Mouse (Mus musculus): ENCODE measurements around the gene Gm7714. TPM values are rescaled to one million over a fixed set of nuclear protein-coding genes. Genes with fewer than 3 reads are reported as not detected.
"Not testable (repeated sequence)": the region's sequence is repeated elsewhere in the genome, so short reads cannot be mapped to it uniquely, and the experiment has no call there.

Gm7714 gene
- not detected for total RNA-seq (2021)
- long read RNA-seq, experiment 1, result 0 reads
- long read RNA-seq, experiment 2, result 0 reads

DNA sequence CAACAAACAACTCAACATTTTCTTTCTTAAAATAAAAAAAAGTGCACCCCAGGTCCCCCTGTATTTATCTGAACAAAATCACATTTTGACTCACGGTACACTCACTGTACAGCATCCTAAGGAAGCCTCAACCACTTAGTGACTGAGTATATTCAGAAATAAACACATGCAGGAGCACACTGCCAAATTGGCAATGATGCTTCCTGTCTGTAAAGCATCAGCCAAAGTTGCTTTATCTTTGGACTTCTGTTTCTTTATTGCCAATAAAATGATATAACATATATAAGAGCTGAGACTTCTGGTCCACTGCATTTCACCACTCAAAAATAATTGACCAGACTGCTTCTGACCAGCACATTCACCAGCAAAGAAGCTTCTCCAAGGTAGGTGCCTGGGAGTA is at the start of gene Gm7714:
Gene Gm7714, plus strand, starts transcription at position 301 of the 400 bp plus-strand sequence.
- no peak for TF ChIP-seq CTCF (IDR thresholded peaks at IDR 0.05)
- DNase-seq (ENCODE audit: extremely low spot score in 1 of 2, low spot score in 2 of 2), result no peak
- H3K4me3 ChIP-seq, result no peak within 1 kb of the TSS
- no peak within 1 kb of the TSS for H3K27ac ChIP-seq
- intact Hi-C loops (cut with DNase I), result no loop called here

DNA sequence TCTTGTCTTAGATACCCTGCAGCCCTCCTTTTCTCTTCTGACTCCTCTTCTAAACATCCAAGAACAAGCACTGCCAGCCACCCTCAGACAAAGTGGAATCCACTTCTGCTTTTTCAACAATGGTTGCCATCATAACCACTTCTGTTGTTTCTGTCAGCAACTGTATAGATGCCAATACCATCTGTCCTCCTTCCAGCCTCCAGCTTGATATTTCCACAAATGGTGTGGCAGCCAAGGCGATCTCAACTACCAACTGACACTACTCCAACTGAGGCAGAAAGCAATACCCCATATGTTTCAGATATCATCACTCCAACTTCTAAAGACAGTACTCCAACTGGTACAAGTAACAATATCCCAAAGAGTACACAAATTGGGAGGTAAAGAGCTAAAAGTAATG is 12.2 kb upstream of the Gm7714 start:
- TF ChIP-seq CTCF (IDR thresholded peaks at IDR 0.05), result no peak
- Histone ChIP-seq H3K4me3 (no peak overlapping the region), H3K27ac (no peak overlapping the region)
- no peak for DNase-seq (ENCODE audit: extremely low spot score in 1 of 2, low spot score in 2 of 2)
- intact Hi-C loops (cut with DNase I), result no loop called here

DNA sequence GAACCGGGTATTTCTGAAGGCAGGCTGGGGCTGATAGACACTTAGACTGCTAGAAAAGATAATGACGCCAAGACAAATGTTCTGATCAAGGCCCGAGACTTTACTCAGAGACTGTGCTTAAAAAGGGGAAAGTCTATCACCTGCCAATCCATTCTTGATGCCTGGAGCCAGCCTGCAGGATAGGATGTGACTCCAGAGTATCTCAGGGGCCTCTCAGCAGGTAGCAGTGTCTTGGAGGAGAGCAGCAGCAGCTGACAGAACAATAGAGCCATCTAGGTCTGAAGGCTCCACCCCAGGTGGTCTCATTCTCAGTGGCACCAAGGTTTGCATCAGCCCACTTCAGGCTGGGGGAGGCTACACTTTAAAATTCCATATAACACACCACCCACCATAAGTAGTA is 42.6 kb downstream of the Gm7714 start:
- DNase-seq (ENCODE audit: extremely low spot score in 1 of 2, low spot score in 2 of 2); H3K4me3 ChIP-seq; H3K27ac ChIP-seq; intact Hi-C loops (cut with DNase I): not testable (repeated sequence)

DNA sequence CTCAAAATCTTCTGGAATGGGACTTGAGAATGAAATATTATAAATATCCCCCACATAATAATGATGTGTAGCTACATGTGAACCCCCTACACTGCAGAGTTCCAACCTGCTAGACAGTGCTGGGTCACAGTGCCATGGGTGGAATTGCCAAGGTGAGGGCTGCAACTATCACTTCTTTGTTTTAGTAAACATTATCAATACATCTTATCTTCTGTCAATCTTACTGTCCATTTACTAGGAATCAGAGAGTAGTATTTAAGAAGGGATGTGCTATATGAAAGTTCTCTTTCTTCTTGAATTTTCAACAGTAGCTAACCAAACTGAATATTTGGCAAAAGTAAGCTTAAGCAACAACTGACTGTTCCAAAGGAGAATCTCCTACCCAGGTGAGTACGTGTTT is 48.3 kb downstream of the Gm7714 start, which contains the start of gene Prol1:
Gene Prol1, plus strand, starts transcription at position 301 of the 400 bp plus-strand sequence.
- Histone ChIP-seq H3K27ac (no peak within 1 kb of the TSS), H3K4me3 (no peak within 1 kb of the TSS)
- intact Hi-C loops (cut with DNase I), result no loop called here
- TF ChIP-seq CTCF (IDR thresholded peaks at IDR 0.05), result no peak
- DNase-seq (ENCODE audit: extremely low spot score in 1 of 2, low spot score in 2 of 2), result no peak

Other genes with a start within 250 kb of the Gm7714 start
- gene Smr2, start 182.4 kb upstream of the Gm7714 start, total RNA-seq (2021), result not detected
- not detected for gene Gm11116, start 157.4 kb upstream of the Gm7714 start, total RNA-seq (2021)
- gene Gm11115, start 114.8 kb upstream of the Gm7714 start, total RNA-seq (2021), result not detected
- not detected for gene Prol1, start 48.4 kb downstream of the Gm7714 start, total RNA-seq (2021)
- gene Amtn, start 107.2 kb downstream of the Gm7714 start, total RNA-seq (2021), result not detected
- not detected for gene Ambn, start 187.1 kb downstream of the Gm7714 start, total RNA-seq (2021)
- gene Enam, start 219.1 kb downstream of the Gm7714 start, total RNA-seq (2021), result not detected

Measured in left cerebral cortex, adult 2 months (tissue).